Mouse (Mus musculus): ENCODE measurements at regions not wholly inside any gene's neighbourhood (a gene's known extent, or its start where the extent isn't known, plus 50 kb on each side); places are given as distances from the start of the nearest gene placed in this dataset.

DNA sequence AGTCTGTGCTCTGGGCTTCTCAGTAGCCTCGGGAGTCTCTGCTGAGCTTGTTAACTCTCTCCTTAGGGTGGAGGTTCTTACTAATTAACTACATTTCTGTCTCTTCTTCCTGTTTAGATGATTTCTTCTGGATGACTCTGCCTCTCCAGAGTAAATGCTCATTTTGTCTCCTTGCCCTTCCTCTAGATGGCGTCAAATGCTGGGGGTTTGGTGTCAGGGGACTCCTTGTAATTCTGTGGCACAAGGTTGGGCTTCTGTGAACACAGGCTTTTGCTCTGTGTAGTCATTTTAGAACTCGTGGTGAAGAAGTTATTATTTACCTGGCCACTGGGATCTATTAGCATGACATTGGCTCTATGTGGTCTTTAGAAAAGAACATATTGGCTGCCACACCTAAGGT is 298.4 kb downstream of the Ndfip2 start:
- no peak for DNase-seq

DNA sequence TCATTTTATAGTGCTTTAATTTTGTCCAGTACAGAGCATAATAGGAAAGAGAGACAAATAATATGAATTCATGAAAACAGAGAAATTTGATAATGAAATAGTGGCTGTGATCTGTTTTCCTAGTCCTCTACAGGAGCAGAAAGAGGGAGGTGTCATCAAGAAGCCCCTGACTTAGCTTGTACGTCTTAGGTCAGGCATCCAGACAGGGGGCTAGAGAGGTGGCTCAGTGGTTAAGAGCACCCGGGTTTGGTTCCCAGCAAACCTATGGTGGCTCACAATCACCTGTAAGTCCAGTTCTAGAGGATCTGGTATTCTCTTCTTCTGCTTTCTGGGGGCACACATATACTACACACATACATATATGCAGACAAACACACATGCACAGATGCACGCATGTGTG is 285.7 kb downstream of the Ndfip2 start:
- DNase-seq: no peak

DNA sequence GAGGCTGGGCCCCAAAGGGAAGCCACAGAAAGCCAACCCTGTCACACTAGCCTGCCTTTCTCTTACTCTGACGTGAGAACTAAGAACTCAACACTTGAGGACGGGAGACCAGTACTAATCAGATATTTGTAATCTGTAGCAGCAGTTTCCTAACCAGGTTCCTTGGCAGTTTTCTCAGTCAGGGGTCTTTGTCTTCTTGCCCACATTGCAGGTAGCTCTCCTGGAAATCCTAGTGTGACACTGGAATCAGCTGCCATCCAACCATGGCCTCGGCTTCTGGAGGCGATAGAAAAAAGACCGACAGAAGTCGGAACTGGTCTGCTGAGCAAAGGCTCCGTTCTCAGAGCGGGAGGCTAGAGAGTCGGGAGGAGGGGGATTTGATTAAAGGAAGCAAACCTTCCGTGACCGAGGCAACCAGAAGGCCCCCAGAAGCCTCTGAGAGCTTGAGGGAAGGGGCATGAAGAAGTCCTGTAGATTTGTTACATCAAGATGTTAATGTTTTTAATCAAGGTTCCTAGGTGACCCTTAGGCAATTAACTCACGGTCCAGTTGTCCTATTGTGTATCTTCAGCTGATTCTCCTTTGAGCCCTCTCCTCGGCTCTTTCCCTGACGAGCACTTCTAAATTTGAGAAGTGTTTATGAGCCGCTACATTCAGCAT is 284.2 kb downstream of the Ndfip2 start:
- DNase-seq: no peak

DNA sequence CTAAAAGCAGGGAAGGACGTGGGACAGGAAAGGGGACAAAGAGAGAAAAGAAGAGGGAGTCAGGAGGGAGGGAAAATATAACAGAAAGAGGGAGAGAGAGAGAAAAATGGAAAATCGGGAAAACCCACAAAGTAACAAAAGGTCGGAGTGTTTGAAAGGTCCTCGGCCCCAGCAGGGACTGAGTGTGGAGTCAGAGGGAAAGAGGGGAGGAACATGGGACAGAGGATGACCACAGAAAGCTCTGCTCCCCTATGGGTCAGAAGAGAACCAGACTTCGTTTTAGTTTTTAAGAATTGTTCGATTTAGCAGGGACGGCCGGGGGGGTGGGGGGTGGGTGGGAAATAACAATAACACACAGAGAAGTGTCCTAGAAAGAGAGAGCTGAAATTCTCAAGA is 283.7 kb downstream of the Ndfip2 start:
- no peak for DNase-seq

DNA sequence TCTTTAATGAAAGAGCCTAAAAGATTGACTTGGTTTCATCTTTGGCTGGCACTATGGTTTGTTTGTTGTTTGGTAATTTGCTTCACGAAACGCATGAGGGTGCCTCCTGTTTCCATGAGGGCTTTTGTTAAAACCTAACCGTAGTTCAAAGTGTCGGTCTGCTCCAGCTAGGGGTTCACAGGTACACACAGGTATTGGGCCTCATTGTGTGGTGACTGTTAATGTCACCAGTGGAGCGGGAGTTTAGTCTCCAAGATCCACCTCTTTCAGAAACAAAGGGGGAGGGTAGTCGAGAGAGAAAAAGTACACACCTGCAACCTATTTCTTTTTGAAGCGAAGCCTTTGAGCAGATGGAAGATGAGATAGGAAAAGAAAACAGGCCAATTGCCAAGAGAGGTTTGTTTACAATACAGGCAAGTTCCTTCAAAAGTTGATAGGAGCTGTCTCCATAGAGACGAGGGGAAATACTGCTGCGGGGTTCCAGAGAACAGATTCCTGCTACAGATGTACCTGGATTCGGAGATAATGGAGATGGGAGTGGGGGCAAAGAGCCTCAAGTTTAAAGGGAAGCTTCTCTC is 273.9 kb downstream of the Ndfip2 start:
- DNase-seq: no peak

DNA sequence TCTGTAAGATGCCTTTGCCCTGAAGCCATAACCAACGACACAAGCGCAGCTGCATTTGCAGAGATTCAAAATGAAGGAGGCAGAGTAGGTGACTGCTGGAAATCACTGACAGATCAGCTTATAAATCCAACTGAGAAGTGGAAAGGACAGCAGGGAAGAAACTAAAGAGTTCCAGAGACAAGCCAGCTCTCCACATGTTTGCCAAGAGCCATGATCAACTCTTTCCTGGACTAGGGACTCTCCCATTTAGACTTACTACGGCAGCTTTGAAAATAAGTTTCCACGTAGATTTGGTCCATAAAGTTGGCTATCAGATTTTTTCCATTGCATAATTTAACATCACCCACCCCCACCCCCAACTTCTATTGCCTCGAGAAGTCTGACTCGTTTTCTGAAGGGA is 269.7 kb downstream of the Ndfip2 start:
- DNase-seq: no peak

DNA sequence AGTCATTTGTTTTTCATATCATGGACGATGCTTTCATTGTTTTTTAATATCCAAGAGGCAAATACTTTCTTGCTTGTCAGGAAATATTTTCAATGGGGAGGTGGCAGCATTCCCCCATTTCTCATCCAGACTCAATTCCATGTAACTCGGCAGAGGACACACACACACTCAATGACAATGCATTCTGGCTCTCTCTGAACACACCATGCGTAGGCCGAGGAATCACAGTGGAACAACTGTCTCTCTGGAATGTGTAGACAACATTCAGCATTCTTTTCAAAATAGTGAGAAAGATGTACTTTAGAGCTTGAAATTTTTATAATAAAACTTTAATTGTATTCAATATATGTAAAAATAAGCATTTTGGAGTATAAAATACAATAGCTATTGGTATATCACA is 265.5 kb downstream of the Ndfip2 start:
- no peak for DNase-seq

DNA sequence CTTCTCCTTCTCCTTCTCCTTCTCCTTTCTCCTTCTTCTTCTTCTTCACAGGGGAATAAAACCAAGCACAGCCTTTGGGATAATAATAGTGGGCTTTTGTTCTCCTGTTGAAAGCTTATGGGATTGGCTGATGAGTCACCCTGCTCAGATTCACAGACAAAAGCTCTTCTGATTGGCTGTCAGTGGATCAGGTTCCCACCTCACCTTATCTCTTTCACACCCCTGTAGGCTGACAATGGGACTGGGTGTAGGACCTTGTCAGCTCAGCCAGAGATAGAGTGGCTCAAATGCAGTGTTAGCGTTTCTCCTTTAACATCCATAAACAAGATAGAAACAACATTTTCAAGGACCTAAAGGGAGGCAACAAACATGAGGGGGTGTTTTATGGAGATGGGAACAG is 263.9 kb downstream of the Ndfip2 start:
- DNase-seq: no peak

DNA sequence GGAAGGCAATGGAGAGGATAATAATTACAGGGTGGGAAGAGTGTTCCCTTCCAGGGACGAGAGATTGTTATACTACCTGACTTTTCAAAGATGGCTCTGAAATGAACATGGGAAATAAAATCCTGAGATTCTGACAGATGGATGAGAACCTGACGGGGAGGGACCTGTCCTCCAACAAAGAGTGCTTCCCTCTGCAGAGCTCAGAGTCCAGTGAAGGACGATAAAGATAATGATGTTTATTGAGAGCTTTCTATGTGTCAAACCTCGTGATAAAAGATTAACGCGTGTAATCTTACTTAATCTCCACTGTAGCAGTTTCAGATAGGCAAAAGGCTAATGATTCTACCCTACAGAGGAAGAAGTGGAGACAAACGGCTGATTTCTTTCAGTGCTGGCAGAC is 260.3 kb downstream of the Ndfip2 start:
- DNase-seq: no peak

DNA sequence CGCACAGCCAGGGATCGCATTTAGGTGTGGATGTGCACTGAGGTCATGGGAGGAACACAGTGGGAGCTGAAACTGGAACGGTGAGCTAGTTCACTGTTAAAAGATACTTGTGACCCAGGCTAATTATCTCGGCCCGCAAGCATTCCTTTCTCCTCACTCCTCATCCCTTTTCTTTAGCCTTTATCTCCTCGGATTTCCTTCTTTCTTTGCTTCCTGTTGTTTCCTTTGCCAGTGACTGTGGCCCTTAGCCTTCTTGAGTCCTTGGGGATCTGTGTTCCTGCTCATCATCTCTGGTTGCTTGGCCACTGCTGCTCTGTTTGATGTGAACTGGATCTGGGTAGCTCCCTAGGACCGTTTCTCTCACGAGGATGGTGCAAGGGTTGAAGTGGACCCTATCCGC is 256.0 kb downstream of the Ndfip2 start:
- no peak for DNase-seq

DNA sequence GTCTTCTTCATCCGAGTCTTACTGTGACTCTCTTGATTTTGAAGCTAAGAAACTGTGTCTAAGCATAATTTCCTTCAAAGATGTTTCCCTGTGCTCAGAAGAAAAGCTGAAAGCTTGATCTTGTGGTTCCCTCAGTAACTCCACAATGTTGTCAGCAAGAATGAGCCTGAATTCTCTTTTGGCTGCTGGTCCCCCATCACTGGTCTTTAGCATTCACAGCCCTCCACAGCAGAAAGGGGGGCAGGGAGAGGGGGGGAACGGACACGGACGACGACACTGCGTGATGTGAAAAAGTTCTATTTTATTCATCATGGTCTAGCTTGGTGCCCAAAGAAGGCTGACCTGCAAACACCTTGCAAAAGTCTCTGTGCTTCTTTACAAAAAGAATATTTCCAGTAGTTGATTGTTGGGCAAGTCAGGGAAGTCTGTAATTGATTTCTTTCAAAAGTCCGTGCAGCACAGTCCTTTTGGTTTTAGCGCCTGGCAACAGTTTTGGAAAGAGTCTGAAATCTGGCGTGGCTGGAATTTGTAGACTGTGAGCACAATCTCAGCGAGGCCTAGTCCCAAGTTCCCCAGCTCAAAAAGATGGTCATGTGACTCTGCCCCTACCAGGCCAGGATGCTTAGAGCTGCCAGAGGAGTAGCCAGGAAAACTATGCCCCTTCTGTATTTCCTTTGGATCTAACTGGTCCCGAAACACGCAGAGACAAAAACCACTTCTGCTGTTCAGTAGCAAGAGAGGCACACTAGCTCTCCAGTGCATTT is 254.7 kb downstream of the Ndfip2 start:
- no peak for DNase-seq

DNA sequence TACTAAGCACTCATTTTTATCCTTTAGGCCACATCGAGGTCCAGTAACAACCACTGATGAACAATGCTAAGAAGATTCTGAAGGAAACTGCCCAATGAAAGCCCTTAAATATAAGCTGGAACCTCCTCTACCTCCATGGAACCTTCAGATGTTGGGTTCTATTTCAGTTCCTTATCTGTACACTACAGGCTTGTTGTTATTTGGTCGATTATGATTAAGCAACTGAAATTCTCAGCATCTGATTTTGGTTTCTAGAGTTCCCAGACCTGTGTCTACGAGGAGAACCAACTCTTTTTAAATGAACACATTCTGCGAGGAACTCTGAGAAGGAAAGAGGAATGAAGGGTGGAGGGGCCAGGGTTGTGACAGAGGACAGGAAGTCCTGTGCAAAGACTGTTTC is 253.5 kb downstream of the Ndfip2 start:
- DNase-seq: no peak

DNA sequence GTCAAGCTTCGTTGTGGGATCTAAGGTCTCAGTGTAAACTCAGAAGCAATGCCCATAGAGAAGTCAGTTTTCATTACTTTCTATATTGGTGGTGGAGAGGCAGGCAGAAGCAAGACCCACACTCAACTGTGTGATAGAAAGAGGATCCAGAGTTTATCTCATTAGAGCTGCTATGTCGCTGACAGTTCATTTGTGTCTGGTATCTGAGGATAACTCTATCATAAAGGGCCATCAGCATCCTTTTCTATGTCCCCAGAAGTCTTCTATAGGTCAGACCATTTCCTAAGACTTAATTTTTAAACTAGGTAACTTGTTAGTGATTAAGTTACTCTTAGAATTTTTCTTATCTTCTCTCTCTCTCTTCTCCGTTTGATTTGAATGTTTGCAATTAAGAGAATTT is 252.8 kb downstream of the Ndfip2 start:
- no peak for DNase-seq

DNA sequence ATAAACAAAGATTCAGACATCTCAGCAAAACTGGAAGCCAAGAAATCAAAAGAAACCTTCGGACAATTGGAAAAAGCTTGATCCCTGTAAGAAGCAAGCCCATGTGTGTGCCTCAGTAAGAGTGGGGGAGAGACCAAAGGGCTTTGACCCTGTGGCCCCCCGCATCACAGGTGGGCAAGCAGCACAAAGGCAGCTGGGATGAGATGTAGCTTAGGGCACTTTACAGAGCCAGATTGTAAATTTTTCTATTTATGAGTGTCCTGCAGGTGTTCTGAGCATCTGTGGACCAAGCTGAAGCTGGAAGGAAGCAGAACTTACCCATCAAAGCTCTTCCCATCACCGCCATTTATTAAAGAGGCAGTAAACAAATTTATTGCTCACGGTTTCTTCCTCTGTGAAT is 246.9 kb downstream of the Ndfip2 start:
- DNase-seq: no peak

DNA sequence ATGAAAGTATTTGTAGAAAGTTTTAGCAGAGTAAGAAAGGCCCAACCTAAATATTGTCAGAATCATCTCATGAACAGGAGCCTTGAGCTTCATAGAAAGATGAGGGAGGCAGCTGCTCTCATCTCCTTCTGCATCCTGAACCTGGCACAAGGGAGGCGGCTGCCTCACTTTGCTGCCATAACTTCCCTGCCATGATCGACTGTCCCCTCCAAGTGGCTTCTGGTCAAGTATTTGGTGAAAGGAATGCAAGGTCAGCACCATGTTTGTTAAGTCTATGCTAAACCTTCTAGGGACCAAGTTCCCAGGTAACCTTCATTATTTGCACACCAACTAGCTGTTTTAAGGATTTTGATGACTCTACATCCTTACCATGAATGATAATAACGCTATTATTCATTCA is 246.0 kb downstream of the Ndfip2 start:
- no peak for DNase-seq

DNA sequence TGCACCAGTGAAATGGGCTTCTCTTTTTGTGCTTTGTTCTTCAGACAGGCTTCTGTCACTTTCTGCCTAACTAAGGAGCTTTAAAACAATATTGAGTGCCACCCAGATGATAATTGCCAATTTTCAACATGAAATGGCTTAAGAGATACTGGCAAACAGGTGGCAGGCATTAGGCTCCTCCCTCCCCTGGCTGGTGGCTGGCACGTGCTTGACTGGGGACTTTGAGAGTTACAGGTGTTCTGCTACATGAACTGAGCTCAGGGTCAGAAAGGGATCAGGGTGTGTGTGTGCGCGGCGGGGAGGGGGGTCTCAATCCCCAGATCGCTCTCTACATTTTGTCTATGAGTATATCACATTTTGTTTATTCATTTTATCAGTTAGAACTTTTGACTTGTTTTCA is 245.4 kb downstream of the Ndfip2 start:
- no peak for DNase-seq

DNA sequence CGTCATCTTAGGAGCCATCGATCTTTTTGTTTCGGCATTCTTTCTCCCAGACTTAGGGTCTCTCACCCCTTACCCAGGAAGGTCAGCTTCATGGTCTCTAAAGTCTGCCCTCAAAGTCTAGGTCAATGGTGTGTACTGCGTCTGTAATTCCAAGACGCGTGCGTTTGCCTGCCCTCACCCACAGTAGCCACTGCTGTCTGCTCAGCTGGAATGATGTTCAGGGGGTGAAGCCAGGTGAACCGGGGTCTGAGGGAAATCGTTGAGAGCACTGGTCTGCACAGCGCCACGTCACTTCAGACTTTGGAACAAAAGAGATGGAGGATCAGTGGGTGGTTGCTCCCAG is 244.2 kb downstream of the Ndfip2 start:
- DNase-seq: no peak

DNA sequence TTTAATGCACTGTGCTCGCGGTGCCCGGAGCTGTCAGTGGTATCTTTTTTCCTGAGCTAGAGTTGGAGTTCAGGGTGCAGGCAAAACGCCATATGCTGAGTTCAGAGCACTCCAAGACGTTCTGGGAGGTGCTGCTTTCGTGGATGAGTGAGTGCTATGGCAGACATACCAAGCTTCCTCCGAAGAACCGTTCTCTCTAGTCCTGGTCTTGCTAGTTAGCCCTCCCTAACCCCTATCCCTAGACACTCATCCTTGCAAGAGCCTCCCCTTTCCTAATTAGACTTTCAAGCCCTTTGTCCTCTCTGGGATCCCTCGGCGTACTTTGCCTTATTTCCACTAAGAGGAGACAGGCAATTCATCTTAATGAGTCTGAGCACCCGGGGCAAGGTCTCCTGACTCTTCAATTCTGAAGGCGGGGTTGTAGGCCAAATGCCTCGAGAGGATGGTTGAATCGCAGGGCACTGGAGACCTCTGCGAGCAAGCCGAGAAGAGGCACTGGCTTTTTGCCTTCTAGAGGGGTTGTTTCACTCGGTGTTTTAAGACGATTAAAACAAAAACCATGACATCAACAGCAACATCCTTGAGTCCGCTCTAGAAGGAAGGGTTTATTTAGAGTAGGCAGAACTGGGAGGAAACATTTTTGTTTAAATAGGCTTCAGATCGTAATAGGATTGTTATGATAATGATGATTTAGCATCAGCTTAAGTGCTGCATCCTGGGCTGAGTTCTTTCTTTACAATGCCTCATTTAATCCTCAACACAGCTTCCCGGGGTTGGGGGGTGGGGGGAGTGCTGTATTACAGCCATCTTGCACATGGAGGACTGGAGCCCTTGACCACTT is 243.6 kb downstream of the Ndfip2 start:
- no peak for DNase-seq

DNA sequence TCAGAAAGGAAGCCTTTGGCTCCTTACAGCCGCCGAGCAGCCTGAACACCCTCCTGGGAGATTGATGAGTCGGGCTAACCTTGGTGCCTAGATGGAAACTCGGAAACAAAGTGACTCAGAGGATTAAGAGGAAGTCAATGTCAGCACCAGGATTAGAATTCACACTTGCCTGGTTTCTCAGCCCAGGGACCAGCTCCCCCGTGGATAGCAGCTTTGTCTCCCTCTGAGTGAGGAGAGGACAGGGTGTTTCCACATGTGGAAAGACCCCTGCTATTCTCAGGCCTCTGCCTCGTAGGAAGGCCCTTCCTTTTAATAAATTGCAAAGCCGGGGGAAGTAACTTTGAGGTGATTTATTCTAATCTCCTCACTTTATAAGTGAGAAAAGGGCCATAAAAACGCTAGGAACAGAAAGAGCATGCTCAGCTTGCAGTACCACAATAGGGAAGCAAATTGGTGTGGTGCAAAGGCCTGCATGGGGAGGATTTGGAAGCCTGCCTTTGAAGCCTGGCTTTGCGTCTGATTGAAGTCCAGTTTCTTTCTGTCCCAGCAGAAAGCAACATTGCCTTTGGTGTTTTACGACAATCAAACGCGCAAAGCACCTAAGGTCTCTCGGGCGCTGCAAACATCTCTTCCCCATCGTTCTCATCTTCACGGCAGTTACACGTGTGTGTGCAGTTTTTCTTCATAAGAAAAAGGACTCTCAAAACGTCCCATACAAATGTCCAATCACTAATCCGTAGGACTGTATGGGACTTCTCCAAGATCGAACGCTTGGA is 242.8 kb downstream of the Ndfip2 start:
- no peak for DNase-seq

DNA sequence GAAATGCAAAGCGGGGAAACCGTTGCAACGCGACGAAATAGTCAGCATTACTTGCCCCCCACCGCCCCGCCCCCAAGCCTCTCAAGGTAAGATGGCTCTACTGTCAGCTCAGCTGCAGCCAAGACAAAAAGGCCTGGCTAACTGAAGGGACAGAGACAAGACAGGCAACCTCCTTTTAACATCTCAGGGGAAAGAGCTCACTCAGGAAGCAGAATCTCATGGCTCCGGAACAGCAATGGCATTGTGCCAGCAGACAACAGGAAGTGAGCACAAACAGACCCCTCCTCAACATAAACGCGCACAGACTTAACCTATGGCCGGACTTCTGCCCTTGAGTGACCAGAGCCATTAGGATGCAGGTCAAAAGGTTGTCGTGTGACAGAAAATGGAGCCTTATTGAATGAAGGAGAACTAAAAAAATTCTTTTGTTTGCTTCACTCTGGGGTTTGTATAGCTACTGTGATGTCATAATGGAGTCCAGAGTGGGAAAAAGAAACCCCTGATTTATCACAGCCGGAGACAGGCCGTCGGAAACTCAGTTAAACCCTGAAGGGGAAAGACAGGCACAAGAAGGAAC is 241.0 kb downstream of the Ndfip2 start:
- peak; percentile 40 to 53 for DNase-seq

DNA sequence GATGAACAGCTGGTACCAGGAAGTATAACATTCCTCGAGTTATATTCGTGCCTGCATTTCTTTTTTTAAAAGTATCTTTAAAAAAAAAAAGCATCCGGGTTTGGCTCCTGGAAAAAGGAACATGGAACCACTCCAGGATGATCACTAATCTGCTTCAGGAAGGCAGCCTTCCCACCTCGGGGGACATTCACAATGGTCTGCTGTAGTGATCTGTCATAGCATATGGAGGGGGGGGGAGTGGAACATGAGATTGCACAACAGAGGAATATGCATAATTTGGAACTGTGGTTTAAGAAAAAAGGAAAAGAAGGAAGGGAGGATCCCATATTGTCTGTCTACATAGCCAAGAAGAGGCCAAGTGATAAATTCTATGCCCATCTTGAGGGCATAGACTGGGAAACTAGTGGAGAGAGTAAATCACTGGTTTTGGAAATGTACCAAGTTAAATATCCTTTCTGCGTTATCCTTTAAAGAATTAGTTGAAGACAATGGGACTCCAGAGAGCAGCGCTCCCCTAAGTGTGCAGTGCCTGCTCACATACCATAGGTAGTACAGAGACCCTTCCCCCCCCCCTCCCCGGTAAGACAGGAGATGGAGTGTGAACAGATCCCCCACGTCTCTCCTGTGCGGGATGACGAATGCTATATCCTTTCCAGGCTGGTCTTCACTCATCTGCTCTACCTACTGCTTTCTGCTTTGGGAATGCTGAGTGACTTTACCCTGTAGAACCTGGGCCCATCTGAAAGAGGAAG is 240.0 kb downstream of the Ndfip2 start:
- DNase-seq: no peak

DNA sequence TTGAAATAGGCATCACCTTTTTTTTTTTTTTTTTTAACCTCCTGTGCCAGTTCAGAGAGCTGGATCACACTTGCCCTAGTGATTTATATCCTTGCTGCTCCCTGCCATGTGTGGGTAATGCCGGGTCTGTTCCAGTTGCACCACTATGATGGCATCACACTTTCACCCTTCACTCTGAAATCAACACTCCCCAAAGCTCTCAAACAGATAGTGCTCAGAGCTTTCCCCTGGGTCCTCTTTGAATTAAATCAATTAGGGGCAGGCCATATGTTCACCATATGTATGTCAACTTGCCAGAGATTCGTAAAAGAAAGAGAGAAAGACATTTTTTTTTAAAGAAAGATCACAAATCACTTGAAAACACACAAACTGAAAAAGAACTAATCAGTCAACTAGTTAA is 236.8 kb downstream of the Ndfip2 start:
- DNase-seq: no peak

Data from lung, postnatal 4 days (tissue).